Mouse (Mus musculus) heart, embryonic 16.5 days (tissue): ENCODE measurements around the gene Sap18b. TPM values are rescaled to one million over a fixed set of nuclear protein-coding genes. Genes with fewer than 3 reads are reported as not detected.

Experiments used
- ATAC-seq: fragments of 200-750 bp; cut with Nextera tagmentation; replicated peaks from 2 replicates; pipeline ENCODE4 v1.8.0; 2017; ENCODE audit warnings: moderate number of reproducible peaks; ENCODE audit not compliant: insufficient read depth, low FRiP score; ENCODE audit errors: extremely low read depth
- H3K27ac ChIP-seq: fragments of 300-500 bp; sonication (generic); 2 replicates; pipeline ENCODE4 v1.5.1; 2014; ENCODE audit warnings: mild to moderate bottlenecking, low read length, control low read depth, moderate library complexity
- H3K27me3 ChIP-seq: fragments of 300-500 bp; sonication (generic); 2 replicates; pipeline ENCODE4 v1.6.1; 2014; ENCODE audit warnings: low read length, mixed read lengths; ENCODE audit not compliant: control insufficient read depth, insufficient read depth
- H3K36me3 ChIP-seq: fragments of 300-500 bp; sonication (generic); 2 replicates; pipeline ENCODE4 v1.6.1; 2014; ENCODE audit not compliant: control insufficient read depth, insufficient read depth
- H3K4me1 ChIP-seq: fragments of 300-500 bp; sonication (generic); 2 replicates; pipeline ENCODE4 v1.6.1; 2014; ENCODE audit warnings: low read length, mixed read lengths; ENCODE audit not compliant: control insufficient read depth, insufficient read depth
- H3K4me2 ChIP-seq: fragments of 300-500 bp; sonication (generic); 2 replicates; pipeline ENCODE4 v1.6.1; 2014; ENCODE audit warnings: low read depth, mild to moderate bottlenecking, control low read depth, low read length
- H3K4me3 ChIP-seq: fragments of 300-500 bp; sonication (generic); 2 replicates; pipeline ENCODE4 v1.5.1; 2014; ENCODE audit warnings: mild to moderate bottlenecking, control low read depth, low read length
- H3K9ac ChIP-seq: fragments of 300-500 bp; sonication (generic); 2 replicates; pipeline ENCODE4 v1.6.1; 2014; ENCODE audit warnings: low read length, control low read depth
- H3K9me3 ChIP-seq: fragments of 300-500 bp; sonication (generic); replicated peaks from 2 replicates; pipeline ENCODE4 v1.6.1; 2016; ENCODE audit warnings: low read length; ENCODE audit not compliant: control insufficient read depth
- WGBS: fragments of 180-500 bp; shearing (Covaris S2); extraction: QIAGEN DNeasy Blood & Tissue Kit; methylation state at CpG from one replicate; pipeline ENCODE4 v1.1.7; 2014; 5-methylcytosine and 5-hydroxymethylcytosine counted together
- polyA plus RNA-seq: library from polyadenylated mRNA; unstranded; fragments of >200 nt; fragmentation: Nextera tagmentation; extraction: Ambion mirVana; gene quantifications from 2 replicates; pipeline ENCODE4 v1.2.1, GENCODE M21; 2015

The Sap18b gene
- polyA plus RNA-seq, 1 experiment from 2014 or later = 285 TPM

- Histone ChIP-seq H3K9me3 (no peaks in the 10 kb centered on the region), H3K27me3 (no peaks in the 10 kb centered on the region), H3K36me3 (no peaks in the 10 kb centered on the region), H3K4me1 (peaks cover 25% of the 10 kb centered on the region), H3K9ac (peak overlapping the region; percentile 20; the same call in 1 of the 2 replicates), H3K27ac (peak overlapping the region; percentile 35), H3K4me2 (no peak overlapping the region), H3K4me3 (no peak overlapping the region)
- no peak for ATAC-seq
- 39% methylated on average over 6 of the region's 6 CpGs for WGBS
These were observed 9.0 kb upstream of the Sap18b start for GRCm38 (mm10) chr8:95816044-95816708.

GRCm38 (mm10) chr8:95817597-95817996 is 7.5 kb upstream of the Sap18b start:
- no peaks in the 10 kb centered on the region for H3K9me3 ChIP-seq
- peak overlapping the region; percentile 86 for H3K27ac ChIP-seq
- no peak overlapping the region; the same call in 1 of the 2 replicates for H3K4me3 ChIP-seq
- H3K36me3 ChIP-seq = no peaks in the 10 kb centered on the region
- WGBS = 65% methylated on average over 3 of the region's 3 CpGs
- peaks cover 18% of the 10 kb centered on the region for H3K4me1 ChIP-seq
- H3K9ac ChIP-seq = peak overlapping the region; percentile 49
- peak; percentile 30; the same call in 1 of the 2 replicates for ATAC-seq
- H3K4me2 ChIP-seq = peak overlapping the region; percentile 50
- H3K27me3 ChIP-seq = no peaks in the 10 kb centered on the region

GRCm38 (mm10) chr8:95818211-95818610 is 6.9 kb upstream of the Sap18b start:
- ATAC-seq = peak; percentile 89
- peaks cover 19% of the 10 kb centered on the region for H3K4me1 ChIP-seq
- H3K4me2 ChIP-seq = peak overlapping the region; percentile 50
- H3K4me3 ChIP-seq = no peak overlapping the region; the same call in 1 of the 2 replicates
- H3K27me3 ChIP-seq = no peaks in the 10 kb centered on the region
- peak overlapping the region; percentile 49 for H3K9ac ChIP-seq
- WGBS = 20% methylated on average over 1 of the region's 1 CpGs
- H3K27ac ChIP-seq = peak overlapping the region; percentile 86
- no peaks in the 10 kb centered on the region for H3K9me3 ChIP-seq
- no peaks in the 10 kb centered on the region for H3K36me3 ChIP-seq

- no peaks in the 10 kb centered on the region for H3K27me3 ChIP-seq
- H3K4me3 ChIP-seq = no peak overlapping the region
- WGBS = 76% methylated on average over 6 of the region's 6 CpGs
These were observed 3.9 kb upstream of the Sap18b start for GRCm38 (mm10) chr8:95821266-95821665.

GRCm38 (mm10) chr8:95822096-95822495 is 3.0 kb upstream of the Sap18b start:
- ATAC-seq = no peak
- Histone ChIP-seq H3K9me3 (no peaks in the 10 kb centered on the region), H3K27ac (no peak overlapping the region), H3K9ac (no peak overlapping the region), H3K4me2 (no peak overlapping the region), H3K36me3 (no peaks in the 10 kb centered on the region), H3K4me3 (no peak overlapping the region), H3K4me1 (peaks cover 14% of the 10 kb centered on the region), H3K27me3 (no peaks in the 10 kb centered on the region)
- WGBS = 92% methylated on average over 5 of the region's 5 CpGs

More at GRCm38 (mm10) chr8:95821266-95821665, 3.9 kb upstream of the Sap18b start:
- Histone ChIP-seq H3K27ac (no peak overlapping the region), H3K9ac (no peak overlapping the region), H3K9me3 (no peaks in the 10 kb centered on the region), H3K4me1 (peaks cover 17% of the 10 kb centered on the region), H3K4me2 (no peak overlapping the region), H3K36me3 (no peaks in the 10 kb centered on the region)
- ATAC-seq = no peak

- H3K4me1 ChIP-seq = peaks cover 11% of the 10 kb centered on the region
- ATAC-seq = no peak
- H3K36me3 ChIP-seq = no peaks in the 10 kb centered on the region
- 27% methylated on average over 3 of the region's 3 CpGs for WGBS
- no peak overlapping the region for H3K4me3 ChIP-seq
- no peak overlapping the region; the same call in 1 of the 2 replicates for H3K27ac ChIP-seq
- no peaks in the 10 kb centered on the region for H3K9me3 ChIP-seq
- H3K27me3 ChIP-seq = no peaks in the 10 kb centered on the region
- no peak overlapping the region for H3K9ac ChIP-seq
- H3K4me2 ChIP-seq = no peak overlapping the region
These were observed 2.4 kb upstream of the Sap18b start for GRCm38 (mm10) chr8:95822699-95823098.

- Histone ChIP-seq H3K4me1 (peaks cover 11% of the 10 kb centered on the region), H3K27ac (no peak overlapping the region), H3K9me3 (no peaks in the 10 kb centered on the region), H3K36me3 (no peaks in the 10 kb centered on the region), H3K4me2 (no peak overlapping the region), H3K9ac (no peak overlapping the region), H3K27me3 (no peaks in the 10 kb centered on the region), H3K4me3 (no peak overlapping the region)
- WGBS = 80% methylated on average over 3 of the region's 3 CpGs
- ATAC-seq = no peak
These were observed 5.0 kb downstream of the Sap18b start for GRCm38 (mm10) chr8:95830144-95830543.

GRCm38 (mm10) chr8:95832603-95833434 is 7.7 kb downstream of the Sap18b start:
- 12% methylated on average over 16 of the region's 16 CpGs for WGBS
- H3K4me2 ChIP-seq = peak overlapping the region; percentile 72
- peak; percentile 71 for ATAC-seq
- H3K9me3 ChIP-seq = no peaks in the 10 kb centered on the region
- H3K4me1 ChIP-seq = peaks cover 11% of the 10 kb centered on the region
- H3K27me3 ChIP-seq = no peaks in the 10 kb centered on the region
- H3K4me3 ChIP-seq = peak overlapping the region; percentile 41
- H3K36me3 ChIP-seq = no peaks in the 10 kb centered on the region
- H3K27ac ChIP-seq = peak overlapping the region; percentile 28; the same call in 1 of the 2 replicates
- H3K9ac ChIP-seq = peak overlapping the region; percentile 37
